ENCODE assay signal across 23 mouse cellular contexts in genomic region chr2:106234358-106234757, GRCm38 (mm10).
DNase-seq lines count a peak whose midpoint lies in the region; ATAC-seq and TF ChIP-seq lines count a peak whose summit lies in the region.
"Had no signal": no experiment of that assay in that cellular context is flagged by ENCODE, and none has a peak within 500 bp of the region (broad histone marks: within the 10 kb centered on the region; RNA-seq: fewer than 3 reads in every experiment).

No protein-coding gene starts in this region.

- no peak for TF ChIP-seq CTCF in midbrain, postnatal 0 days (IDR thresholded peaks at IDR 0.05)

- H3K4me3 ChIP-seq in midbrain, postnatal 0 days (ENCODE audit: low read depth, low read length), result no peak overlapping the region
- H3K4me3 ChIP-seq in midbrain, embryonic 15.5 days, result no peak overlapping the region
- H3K4me3 ChIP-seq: embryonic facial prominence, embryonic 15.5 days; erythroblast, embryonic 14.5 days; forebrain, embryonic 10.5 days; gastrocnemius, adult 2 months; heart, embryonic 12.5 days; hindbrain, embryonic 10.5 days; hindbrain, embryonic 15.5 days had no signal

- ATAC-seq in midbrain, postnatal 0 days (ENCODE audit: low FRiP score), result no peak
- ATAC-seq in midbrain, embryonic 15.5 days (replicated peaks), result no peak
- ATAC-seq: activated CD4-positive, CD25-positive, alpha-beta regulatory T cell, adult 4 months; forebrain, embryonic 14.5 days; inflammation-experienced regulatory T-cells, adult 6 months; Patski had no signal

- no peaks in the 10 kb centered on the region for H3K36me3 ChIP-seq in midbrain, postnatal 0 days (ENCODE audit: insufficient read depth, low read length)
- H3K36me3 ChIP-seq in midbrain, embryonic 15.5 days (replicated peaks), result no peaks in the 10 kb centered on the region
- H3K36me3 ChIP-seq: embryonic facial prominence, embryonic 15.5 days; forebrain, embryonic 10.5 days; heart, embryonic 12.5 days; hindbrain, embryonic 10.5 days; hindbrain, embryonic 15.5 days had no signal

- 62% methylated on average over 4 of the region's 4 CpGs for WGBS in midbrain, postnatal 0 days
- WGBS in midbrain, embryonic 15.5 days, result 60% methylated on average over 4 of the region's 4 CpGs

- intact Hi-C loops in left cerebral cortex, postnatal 4 days (cut with DNase I), result no loop called here

- H3K27me3 ChIP-seq in midbrain, postnatal 0 days (ENCODE audit: insufficient read depth, low read length), result no peaks in the 10 kb centered on the region
- no peaks in the 10 kb centered on the region for H3K27me3 ChIP-seq in midbrain, embryonic 15.5 days (replicated peaks)
- H3K27me3 ChIP-seq: CH12.LX; embryonic facial prominence, embryonic 15.5 days; heart, embryonic 12.5 days; hindbrain, embryonic 15.5 days had no signal

- H3K4me2 ChIP-seq in midbrain, postnatal 0 days (ENCODE audit: low read depth, low read length, poor library complexity, severe bottlenecking), result no peak overlapping the region
- H3K4me2 ChIP-seq in midbrain, embryonic 15.5 days, result no peak overlapping the region
- H3K4me2 ChIP-seq: embryonic facial prominence, embryonic 15.5 days; heart, embryonic 12.5 days; hindbrain, embryonic 15.5 days had no signal

- peak; percentile 9 for DNase-seq in embryo, embryonic 10 days (ENCODE audit: low spot score)
- DNase-seq in embryo, embryonic 9.5 days (ENCODE audit: extremely low spot score), result no peak
- peak; percentile 22 for DNase-seq in left cerebral cortex, postnatal 4 days
- no peak for DNase-seq in left cerebral cortex, adult 8-10 months (ENCODE audit: low spot score in 2 of 2)
- DNase-seq in midbrain, postnatal 0 days (ENCODE audit: low spot score), result peak; percentile 37
- DNase-seq in right cerebral cortex, postnatal 36 days (ENCODE audit: low spot score in 2 of 2), result no peak
- DNase-seq: adrenal gland, postnatal 14 days; cerebellum, adult 8-10 months; cerebellum, postnatal 36 days; gastrocnemius, adult 2 months; gastrocnemius, postnatal 25 days had no signal

- no peak overlapping the region for H3K27ac ChIP-seq in midbrain, postnatal 0 days (ENCODE audit: low read depth, low read length)
- no peak overlapping the region for H3K27ac ChIP-seq in midbrain, embryonic 15.5 days
- H3K27ac ChIP-seq: embryonic facial prominence, embryonic 15.5 days; forebrain, embryonic 10.5 days; gastrocnemius, adult 2 months; hindbrain, embryonic 10.5 days; hindbrain, embryonic 15.5 days had no signal

- no peak overlapping the region for H3K9ac ChIP-seq in midbrain, postnatal 0 days (replicated peaks; ENCODE audit: low read length, poor library complexity, severe bottlenecking)
- H3K9ac ChIP-seq in midbrain, embryonic 15.5 days, result no peak overlapping the region
- H3K9ac ChIP-seq: embryonic facial prominence, embryonic 15.5 days; heart, embryonic 12.5 days; hindbrain, embryonic 15.5 days had no signal

- no peaks in the 10 kb centered on the region for H3K9me3 ChIP-seq in midbrain, postnatal 0 days (ENCODE audit: low read length)
- H3K9me3 ChIP-seq in midbrain, embryonic 15.5 days, result no peaks in the 10 kb centered on the region
- H3K9me3 ChIP-seq: embryonic facial prominence, embryonic 15.5 days; forebrain, embryonic 10.5 days; heart, embryonic 12.5 days; hindbrain, embryonic 10.5 days; hindbrain, embryonic 15.5 days had no signal

- H3K4me1 ChIP-seq in midbrain, postnatal 0 days (ENCODE audit: insufficient read depth, low read length), result no peaks in the 10 kb centered on the region
- no peaks in the 10 kb centered on the region for H3K4me1 ChIP-seq in midbrain, embryonic 15.5 days
- H3K4me1 ChIP-seq: embryonic facial prominence, embryonic 15.5 days; forebrain, embryonic 10.5 days; heart, embryonic 12.5 days; hindbrain, embryonic 15.5 days had no signal

Comparison
In these comparisons a context has a peak if more than half of its experiments do, and no peak if none do; other contexts are left out.
1. DNase-seq: peak in embryo, embryonic 10 days (single experiment), left cerebral cortex, postnatal 4 days (single experiment) and midbrain, postnatal 0 days (single experiment); none in embryo, embryonic 9.5 days (single experiment), left cerebral cortex, adult 8-10 months (0 of 2) and right cerebral cortex, postnatal 36 days (0 of 2).